Mouse (Mus musculus): Measurements from ENCODE around the gene Rfc4. TPM values are rescaled to one million over a fixed set of nuclear protein-coding genes. Genes with fewer than 3 reads are reported as not detected.
"Not testable (repeated sequence)": the region's sequence is repeated elsewhere in the genome, so short reads cannot be mapped to it uniquely, and the experiment has no call there.

Rfc4 gene
- total RNA-seq, 1 experiment = 71.7 TPM

GRCm38 (mm10) chr16:23087159-23087558 lies 40.4 kb downstream of the Rfc4 start:
- DNase-seq (ENCODE audit: low read depth, low spot score); H3K9me3 ChIP-seq (ENCODE audit: control insufficient read depth, insufficient read depth, low read depth, low read length); H3K4me3 ChIP-seq (ENCODE audit: insufficient read depth in 1 of 2, low read depth in 1 of 2, low read length in 2 of 2, poor library complexity in 1 of 2, severe bottlenecking in 1 of 2); H3K27ac ChIP-seq (ENCODE audit: insufficient read depth, low read depth, low read length, poor library complexity, severe bottlenecking); H3K9ac ChIP-seq (ENCODE audit: insufficient read depth, low read depth, low read length, poor library complexity, severe bottlenecking); H3K36me3 ChIP-seq (ENCODE audit: control insufficient read depth, insufficient read depth, low read length, poor library complexity, severe bottlenecking); H3K4me1 ChIP-seq (ENCODE audit: control insufficient read depth in 2 of 2, insufficient read depth in 2 of 2, low read length in 2 of 2, poor library complexity in 1 of 2): not testable (repeated sequence)
- in situ Hi-C loops (cut with MboI; ENCODE audit: low sequenced_read_pairs in 2 of 2, unreplicated experiment in 2 of 2) = loop anchor here in 1 of 2 experiments (5.0 kb wide), 1 partner anchor 50 kb away; no protein-coding TSS in a partner anchor

- H3K4me3 ChIP-seq (ENCODE audit: insufficient read depth in 1 of 2, low read depth in 1 of 2, low read length in 2 of 2, poor library complexity in 1 of 2, severe bottlenecking in 1 of 2); DNase-seq (ENCODE audit: low read depth, low spot score); H3K27ac ChIP-seq (ENCODE audit: insufficient read depth, low read depth, low read length, poor library complexity, severe bottlenecking); H3K9ac ChIP-seq (ENCODE audit: insufficient read depth, low read depth, low read length, poor library complexity, severe bottlenecking); H3K36me3 ChIP-seq (ENCODE audit: control insufficient read depth, insufficient read depth, low read length, poor library complexity, severe bottlenecking); H3K4me1 ChIP-seq (ENCODE audit: control insufficient read depth in 2 of 2, insufficient read depth in 2 of 2, low read length in 2 of 2, poor library complexity in 1 of 2); in situ Hi-C loops (cut with MboI; ENCODE audit: low sequenced_read_pairs in 2 of 2, unreplicated experiment in 2 of 2); H3K9me3 ChIP-seq (ENCODE audit: control insufficient read depth, insufficient read depth, low read depth, low read length): not testable (repeated sequence)
- peak; percentile 64; the same call in 1 of the 2 replicates for TF ChIP-seq MAFK (IDR thresholded peaks at IDR 0.05; ENCODE audit: insufficient read depth, low read depth, low read length)
These were observed 50.0 kb downstream of the Rfc4 start for GRCm38 (mm10) chr16:23077516-23077915.

Other genes with a start within 250 kb of the Rfc4 start
- gene Ahsg, start 236.5 kb downstream of the Rfc4 start, total RNA-seq (2012; rRNA removed) = 1.1 and 1.8 TPM in 2 replicates
- 3.7 and 4.7 TPM in 2 replicates for gene Fetub, start 209.4 kb downstream of the Rfc4 start, total RNA-seq (2012; rRNA removed)
- not detected in 2 replicates for gene Hrg, start 176.7 kb downstream of the Rfc4 start, total RNA-seq (2012; rRNA removed)
- gene Kng2, start 98.3 kb downstream of the Rfc4 start, total RNA-seq (2012; rRNA removed) = 0.22 TPM in 1 of 2 replicates, not detected in the other
- gene Kng1, start 69.9 kb downstream of the Rfc4 start, total RNA-seq (2012; rRNA removed) = 0.32 and 0.49 TPM in 2 replicates
- gene Eif4a2, start 20.3 kb downstream of the Rfc4 start, total RNA-seq (2012; rRNA removed) = 983 and 1,290 TPM in 2 replicates
- gene Adipoq, start 18.8 kb upstream of the Rfc4 start, total RNA-seq (2012; rRNA removed) = 0.22 and 0.69 TPM in 2 replicates
- 7.2 and 7.7 TPM in 2 replicates for gene St6gal1, start 97.0 kb upstream of the Rfc4 start, total RNA-seq (2012; rRNA removed)